Mouse (Mus musculus): ENCODE results near the gene Adra1d. TPM values are rescaled to one million over a fixed set of nuclear protein-coding genes. Genes with fewer than 3 reads are reported as not detected.
A peak's percentile ranks its signal among the peaks of the same experiment; 100 is the strongest.

Adra1d gene
- total RNA-seq (2021), result 10 to 100 TPM; 17.4 to 20.5 TPM

DNA sequence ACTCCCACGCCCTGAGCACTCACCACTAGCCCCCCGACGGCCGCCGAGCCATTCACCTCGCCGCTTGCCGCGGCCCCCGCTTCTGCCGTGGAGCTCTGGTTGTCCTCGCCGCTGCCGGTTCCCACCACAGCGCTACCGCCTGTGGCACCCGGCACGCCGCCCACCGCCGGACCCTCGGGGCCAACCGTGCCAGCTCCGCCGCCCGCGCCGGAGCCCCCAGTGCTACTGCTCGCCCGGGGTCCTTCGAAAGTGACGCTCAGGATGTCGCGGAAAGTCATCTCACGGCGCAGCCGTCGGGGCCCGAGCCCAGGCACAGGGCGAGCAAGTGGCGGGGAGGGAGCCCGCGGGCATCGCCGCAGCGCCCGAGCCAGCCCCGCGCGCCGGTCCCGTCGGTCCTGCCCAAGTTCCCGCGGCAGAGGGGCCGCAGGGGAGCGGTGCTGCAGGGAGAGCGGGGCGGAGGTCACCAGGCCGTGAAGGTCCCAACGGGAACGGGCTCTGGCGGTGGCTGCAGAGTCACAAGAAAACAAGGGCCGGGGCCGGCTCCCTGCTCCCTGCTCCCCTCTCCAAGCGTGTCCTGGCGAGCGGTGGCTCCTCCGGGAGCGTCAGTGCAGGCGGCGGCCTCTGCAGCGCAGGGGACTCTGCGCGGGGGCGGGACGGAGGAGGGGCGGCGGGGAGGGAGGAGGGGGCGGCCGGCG lies at the start of gene Adra1d:
Gene Adra1d (minus strand): TSS at position 393 of the 695 bp plus-strand sequence.
- intact Hi-C loops (cut with DNase I), result loop anchor here (2.0 to 5.0 kb wide), 3 partner anchors 100 to 251 kb away; no protein-coding TSS in a partner anchor
- peak in 1 of 2 experiments; percentile 62 for DNase-seq (ENCODE audit: extremely low spot score in 1 of 2, low spot score in 2 of 2)

DNA sequence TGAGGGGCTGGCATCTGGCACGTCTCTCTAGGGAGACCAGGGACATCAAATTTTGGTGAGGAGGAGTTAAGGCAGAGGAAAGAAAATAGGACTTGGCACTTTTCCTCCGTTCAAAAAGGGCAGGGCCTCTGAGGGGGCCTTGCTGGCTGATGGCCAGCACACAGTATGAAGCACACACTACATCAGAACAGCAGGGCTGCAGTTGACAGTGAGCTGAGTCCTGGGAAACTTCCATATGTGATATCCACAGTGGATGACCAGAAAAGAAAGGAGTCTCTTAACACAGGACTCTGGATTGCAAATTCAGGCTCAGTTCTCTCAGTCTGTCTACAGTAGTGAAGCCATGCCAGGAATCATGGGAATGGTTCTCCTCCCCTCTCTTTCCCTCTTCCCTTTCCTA lies 39.8 kb upstream of the Adra1d start:
- no peak for DNase-seq (ENCODE audit: extremely low spot score in 1 of 2, low spot score in 2 of 2)
- intact Hi-C loops (cut with DNase I), result no loop called here

DNA sequence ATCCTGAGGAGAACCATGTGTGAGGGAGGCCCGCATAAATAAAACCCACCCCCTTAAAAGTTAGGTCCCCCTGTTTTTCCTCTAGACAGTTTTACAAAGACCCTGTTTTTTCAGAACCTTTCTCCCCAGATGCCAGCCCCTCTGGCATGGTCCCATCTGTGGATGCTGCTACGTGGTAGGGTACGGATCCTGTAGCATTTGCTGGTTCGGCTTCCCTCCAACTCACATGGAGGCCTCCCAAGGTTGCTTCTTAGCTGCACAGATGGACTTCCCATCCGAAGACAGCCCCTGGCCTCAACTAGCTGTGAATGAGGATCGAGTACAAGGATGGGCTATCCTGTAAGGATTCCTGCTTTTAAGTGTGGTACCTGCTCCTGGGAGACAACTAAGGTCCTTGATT lies 32.8 kb upstream of the Adra1d start:
- intact Hi-C loops (cut with DNase I), result no loop called here
- no peak for DNase-seq (ENCODE audit: extremely low spot score in 1 of 2, low spot score in 2 of 2)

DNA sequence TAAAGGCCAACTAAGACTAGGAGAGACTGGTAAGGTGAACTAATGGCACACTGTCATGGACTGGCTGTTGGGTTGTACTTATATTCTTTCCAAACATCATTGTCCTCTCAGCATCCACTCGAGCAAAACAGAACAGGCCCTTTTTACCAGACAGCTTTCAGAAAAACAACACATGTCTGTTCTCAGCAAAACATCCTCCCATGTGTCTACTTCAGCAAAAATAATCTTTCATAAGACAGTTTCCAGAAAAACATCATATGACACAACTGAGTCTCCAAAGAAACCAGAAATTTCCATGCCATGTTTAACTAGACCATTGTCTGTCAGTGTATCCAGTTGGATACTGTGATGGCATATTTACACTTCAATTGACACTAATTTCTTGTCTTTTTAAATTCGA lies 25.4 kb upstream of the Adra1d start:
- no peak for DNase-seq (ENCODE audit: extremely low spot score in 1 of 2, low spot score in 2 of 2)
- intact Hi-C loops (cut with DNase I), result no loop called here

DNA sequence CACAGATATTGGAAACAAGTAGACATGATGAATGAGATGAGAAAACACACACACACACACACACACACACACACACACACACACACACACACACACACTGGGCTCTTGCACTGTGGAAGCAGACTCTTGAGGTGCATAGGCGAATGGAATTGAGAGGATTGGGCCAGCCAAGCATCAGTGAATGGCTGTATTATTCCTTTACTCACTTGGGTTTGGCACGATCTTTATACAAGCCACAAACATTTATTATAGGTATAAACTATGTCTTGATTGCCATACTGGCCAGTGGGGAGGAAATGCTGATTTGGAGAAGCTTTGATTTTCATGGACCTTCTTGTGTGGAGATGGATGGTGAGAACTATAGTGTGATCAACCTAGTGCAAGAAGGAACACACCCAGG lies 19.4 kb upstream of the Adra1d start:
- intact Hi-C loops (cut with DNase I), result no loop called here
- no peak for DNase-seq (ENCODE audit: extremely low spot score in 1 of 2, low spot score in 2 of 2)

DNA sequence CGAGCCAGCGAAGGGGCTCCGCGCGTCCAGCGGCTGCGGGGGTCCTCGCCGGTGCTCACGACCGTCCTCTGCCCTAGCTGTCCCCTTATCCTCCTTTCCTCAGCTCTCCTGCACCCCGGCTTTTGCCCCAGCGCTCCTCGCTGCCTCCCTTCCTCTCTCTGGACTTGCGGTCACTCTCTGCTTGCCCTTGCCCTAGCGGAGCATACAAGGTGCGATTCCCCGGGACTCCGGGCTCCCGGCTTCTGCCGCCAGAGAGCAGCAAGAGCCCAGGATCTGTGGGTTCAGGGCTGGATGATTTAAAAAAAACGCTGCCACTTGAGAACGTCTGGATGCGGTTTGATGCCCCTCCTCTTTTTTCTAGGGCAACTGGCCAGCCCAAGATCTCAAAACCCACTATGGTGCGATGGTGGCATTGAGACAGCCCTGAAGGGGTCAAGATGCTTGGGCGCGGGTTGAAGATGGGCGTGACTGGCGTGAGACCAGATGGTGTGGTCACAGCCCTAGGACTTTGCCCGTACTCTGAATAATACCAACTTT lies 571 bp upstream of the Adra1d start:
- intact Hi-C loops (cut with DNase I), result loop anchor here (2.0 to 5.0 kb wide), 3 partner anchors 100 to 250 kb away; no protein-coding TSS in a partner anchor
- peak; percentile 49 to 75 for DNase-seq (ENCODE audit: extremely low spot score in 1 of 2, low spot score in 2 of 2)

DNA sequence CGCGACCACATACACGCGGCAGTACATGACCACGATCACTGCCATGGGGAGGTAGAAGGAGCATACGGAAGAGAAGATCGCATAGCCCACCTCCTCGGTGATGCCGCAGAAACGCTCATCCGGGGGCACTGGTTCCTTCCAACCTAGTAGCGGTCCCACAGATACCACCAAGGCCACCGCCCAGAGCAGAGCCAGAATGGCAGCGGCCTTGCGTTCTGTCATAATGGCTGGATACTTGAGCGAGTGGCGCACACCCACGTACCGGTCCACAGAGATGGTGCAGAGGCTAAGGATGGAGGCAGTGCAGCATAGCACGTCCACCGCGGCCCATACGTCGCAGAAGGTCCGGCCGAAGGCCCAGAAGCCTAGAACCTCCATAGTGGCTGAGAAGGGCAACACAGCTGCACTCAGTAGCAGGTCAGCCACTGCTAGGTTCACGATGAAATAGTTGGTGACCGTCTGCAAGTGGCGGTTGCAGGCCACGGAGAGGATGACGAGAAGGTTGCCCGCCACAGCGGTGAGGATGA lies 676 bp downstream of the Adra1d start:
- intact Hi-C loops (cut with DNase I), result loop anchor here (5.0 kb wide), 1 partner anchor 101 kb away; no protein-coding TSS in a partner anchor

DNA sequence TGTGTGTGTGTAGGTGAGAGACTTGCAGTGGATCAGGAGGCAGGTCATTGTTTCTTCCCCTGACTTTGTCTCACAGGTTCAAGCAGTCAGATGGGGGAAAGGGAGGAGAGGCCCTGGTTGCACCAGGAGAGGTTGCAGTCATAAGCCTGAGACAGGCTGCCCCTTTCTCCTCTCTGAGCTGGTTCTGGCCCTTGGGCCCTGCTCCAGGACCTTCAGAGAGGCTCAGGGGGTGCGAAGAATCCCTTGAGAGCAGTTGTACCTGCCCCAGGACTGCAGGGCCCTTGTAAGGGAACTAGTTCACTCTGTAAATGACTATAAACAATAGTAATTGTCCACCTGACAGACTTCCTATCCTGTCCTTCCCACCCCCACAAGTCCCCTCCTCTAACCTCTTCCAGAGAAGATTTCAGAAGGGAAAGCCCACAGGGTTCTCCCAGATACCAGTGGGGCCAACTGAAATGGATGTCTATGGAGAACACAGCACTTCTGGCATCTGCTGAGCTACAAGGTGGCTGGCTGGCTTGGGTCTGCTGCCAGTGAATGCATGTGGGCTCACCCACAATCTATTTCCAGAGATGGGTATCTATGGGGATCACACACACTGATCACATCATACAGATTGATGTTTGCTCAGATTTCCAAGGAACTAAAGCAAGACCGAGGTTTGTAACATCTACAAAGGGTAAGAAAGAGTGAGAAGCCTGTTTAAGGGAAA lies 1.7 kb downstream of the Adra1d start:
- intact Hi-C loops (cut with DNase I), result loop anchor here (5.0 kb wide), 1 partner anchor 102 kb away; no protein-coding TSS in a partner anchor
- DNase-seq (ENCODE audit: extremely low spot score in 1 of 2, low spot score in 2 of 2), result no peak

More for the DNA sequence above, 676 bp downstream of the Adra1d start:
- no peak for DNase-seq (ENCODE audit: extremely low spot score in 1 of 2, low spot score in 2 of 2)

DNA sequence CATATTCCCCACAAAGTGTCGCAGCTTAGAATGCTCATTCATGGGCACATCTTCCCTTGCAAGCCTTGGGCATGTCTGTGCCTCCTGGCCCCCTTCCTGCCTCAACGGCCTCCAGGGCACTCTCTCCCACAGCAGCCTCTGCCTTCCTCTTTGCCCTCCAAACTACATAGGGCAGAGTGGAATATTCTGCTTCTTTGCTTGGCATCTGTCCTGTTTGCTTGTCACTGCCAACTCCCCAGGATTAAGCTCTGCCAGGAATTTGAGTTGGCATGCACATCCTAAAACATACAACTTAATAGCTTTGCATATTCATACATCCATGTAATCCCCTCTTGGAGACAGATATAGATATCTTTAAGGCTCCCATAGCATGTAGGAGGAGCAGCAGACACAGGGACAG lies 4.2 kb downstream of the Adra1d start:
- intact Hi-C loops (cut with DNase I), result no loop called here
- DNase-seq (ENCODE audit: extremely low spot score in 1 of 2, low spot score in 2 of 2), result no peak

DNA sequence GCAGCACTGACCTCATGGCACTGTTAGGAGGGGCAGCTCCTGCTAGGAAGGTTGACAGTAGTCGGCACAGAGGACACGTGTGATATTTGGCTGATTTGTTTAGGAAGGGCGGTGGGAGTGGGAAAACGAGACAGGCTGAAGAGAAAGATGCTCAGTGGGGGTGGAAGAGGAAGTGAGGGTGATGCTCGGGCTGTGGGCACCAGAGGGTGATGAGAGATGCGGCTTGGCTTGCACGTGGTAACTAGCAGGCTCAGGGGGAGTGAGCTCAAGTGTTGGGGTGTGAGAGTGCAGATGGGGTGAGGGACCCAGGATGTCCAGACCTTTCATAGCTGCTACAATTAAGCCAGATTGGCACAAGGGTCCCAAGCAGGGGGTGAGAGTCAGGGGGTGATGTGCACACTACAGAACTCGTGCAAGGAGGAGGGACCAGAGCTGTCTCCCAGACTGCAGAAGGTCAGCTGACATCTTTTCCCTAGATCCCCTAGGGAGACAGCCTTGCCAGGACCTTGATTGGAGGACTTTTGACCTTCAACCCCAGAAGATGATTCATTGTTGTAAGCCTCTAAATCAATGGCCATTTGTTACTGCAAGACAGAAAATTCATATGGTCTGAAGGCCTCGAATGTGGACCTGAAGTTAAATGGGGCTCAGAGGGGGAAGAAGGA lies 9.2 kb downstream of the Adra1d start:
- DNase-seq (ENCODE audit: extremely low spot score in 1 of 2, low spot score in 2 of 2), result no peak
- intact Hi-C loops (cut with DNase I), result loop anchor here (5.0 kb wide), 1 partner anchor 404 kb away; no protein-coding TSS in a partner anchor

DNA sequence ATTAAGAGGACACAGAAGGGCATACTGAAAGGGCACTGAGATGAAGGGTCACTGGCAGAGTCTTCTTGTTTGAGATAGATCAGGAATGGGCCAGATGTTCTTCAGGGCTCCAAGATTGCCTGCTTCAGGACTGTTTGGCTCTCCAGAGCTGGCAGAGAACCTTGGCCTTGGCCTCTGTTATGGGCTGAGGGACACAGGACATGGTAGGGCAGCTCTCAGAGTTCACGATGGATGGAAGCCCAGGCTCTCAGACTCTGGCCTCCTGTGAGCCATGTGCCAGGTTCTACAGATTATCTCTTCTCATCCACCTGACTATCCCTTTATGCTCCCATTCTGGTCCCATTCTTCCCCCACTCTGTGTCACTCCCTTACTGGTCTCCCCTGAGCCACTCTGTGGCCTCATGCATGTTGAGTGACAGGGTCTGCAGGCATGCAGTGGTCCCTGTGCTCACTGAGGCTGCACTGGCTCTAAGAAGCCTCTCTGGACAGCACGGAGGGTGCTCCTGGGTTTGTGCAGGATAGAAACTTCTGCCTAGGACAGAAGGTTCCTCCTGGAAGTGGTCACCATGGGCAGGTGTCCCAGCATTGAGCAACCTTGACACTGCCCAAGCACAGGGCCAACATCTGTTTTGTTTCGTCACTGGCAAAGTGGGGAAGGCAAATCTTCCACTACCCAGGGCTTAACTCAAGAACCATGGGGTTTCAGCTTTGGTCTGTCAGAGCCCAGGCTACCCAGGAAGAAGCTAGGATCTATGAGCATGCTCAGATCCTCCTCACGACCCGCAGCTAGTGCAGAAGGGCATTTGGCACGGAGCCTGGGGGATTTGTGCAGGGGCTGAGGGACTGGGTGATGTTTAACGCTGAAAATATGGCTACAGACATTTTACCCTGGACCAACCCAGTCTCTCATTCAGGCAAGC lies 10.1 kb downstream of the Adra1d start:
- no peak for DNase-seq (ENCODE audit: extremely low spot score in 1 of 2, low spot score in 2 of 2)
- intact Hi-C loops (cut with DNase I), result loop anchor here (5.0 kb wide), 1 partner anchor 405 kb away; no protein-coding TSS in a partner anchor

DNA sequence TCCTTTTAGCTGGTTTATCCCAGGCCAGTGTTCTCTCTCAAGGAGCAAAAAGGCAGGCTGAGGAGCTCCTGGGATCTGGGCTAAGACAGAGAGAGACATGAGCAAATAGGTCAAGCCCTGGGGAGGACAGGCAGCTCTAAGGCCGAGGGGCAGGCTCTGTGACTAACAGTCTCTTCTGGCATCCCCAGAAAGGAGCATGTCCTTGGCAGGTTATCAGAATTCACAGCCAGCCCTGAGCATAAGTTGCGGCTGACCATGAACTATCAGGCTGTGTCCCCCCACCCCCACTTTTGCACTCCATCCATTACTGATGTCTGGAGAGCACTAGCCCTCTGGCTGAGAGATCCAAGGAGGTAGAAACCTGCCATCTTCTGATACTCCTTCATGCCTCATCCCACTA lies 11.2 kb downstream of the Adra1d start:
- intact Hi-C loops (cut with DNase I), result loop anchor here (5.0 kb wide), 1 partner anchor 406 kb away; no protein-coding TSS in a partner anchor
- DNase-seq (ENCODE audit: extremely low spot score in 1 of 2, low spot score in 2 of 2), result no peak

DNA sequence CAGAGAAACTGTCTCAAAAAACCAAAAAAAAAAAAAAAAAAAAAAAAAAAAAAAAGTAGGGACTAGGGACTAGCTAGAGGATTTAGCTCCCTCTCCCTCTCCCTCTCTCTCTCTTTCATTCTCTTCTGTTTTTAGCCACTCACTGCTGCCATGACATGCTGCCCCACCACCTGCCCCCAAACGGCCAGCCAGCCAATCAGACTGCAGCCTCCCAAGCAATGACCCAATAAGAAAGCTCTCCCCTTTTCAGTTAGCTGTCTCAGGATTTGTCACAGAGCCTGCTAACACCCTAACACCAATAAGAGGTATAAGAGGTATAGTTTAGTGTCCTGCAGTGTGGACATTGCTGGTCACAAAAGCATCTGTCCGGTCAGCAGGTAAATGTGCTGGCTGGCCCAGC lies 11.6 kb downstream of the Adra1d start:
- intact Hi-C loops (cut with DNase I), result loop anchor here (5.0 kb wide), 1 partner anchor 407 kb away; no protein-coding TSS in a partner anchor
- no peak for DNase-seq (ENCODE audit: extremely low spot score in 1 of 2, low spot score in 2 of 2)

DNA sequence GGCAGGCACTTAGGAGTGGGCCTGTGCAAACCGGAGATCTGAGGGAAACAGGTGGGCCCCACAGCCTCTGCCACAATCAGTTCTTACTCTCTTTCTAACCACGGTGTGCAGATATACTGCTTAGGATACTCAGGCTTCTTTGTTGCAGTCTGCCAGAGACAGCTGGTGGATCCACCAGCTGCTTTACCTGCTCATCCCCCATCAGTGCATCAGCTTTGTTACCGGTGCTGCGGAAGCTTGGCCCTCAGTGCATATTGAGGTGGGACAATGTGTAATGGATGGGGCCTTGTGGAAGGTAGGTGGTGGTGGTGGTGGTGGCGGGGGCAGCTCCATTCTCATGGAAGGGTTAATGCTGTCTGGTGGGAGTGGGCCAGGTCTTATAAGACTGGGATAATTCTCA lies 13.0 kb downstream of the Adra1d start:
- DNase-seq (ENCODE audit: extremely low spot score in 1 of 2, low spot score in 2 of 2), result no peak
- intact Hi-C loops (cut with DNase I), result loop anchor here (5.0 kb wide), 2 partner anchors 223 to 263 kb away; no protein-coding TSS in a partner anchor

DNA sequence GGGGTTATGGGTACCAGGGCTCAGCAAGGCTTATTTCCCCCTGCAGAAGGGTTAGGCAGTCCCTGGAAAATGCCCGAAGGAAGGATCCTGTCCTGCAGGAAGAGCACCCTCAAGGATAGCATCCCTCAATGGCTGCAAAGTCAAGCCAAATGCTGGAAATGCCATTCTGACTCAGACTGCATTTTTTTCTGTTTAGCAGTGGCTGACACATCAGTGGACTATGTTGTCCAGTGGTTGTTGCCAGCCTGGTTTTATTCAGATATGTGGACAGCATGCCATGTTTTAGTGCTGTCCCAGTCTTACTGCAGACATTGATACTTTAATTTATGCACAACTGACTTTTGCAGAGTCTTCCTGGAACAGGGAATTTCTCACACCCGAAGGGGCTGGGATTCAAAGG lies 13.8 kb downstream of the Adra1d start:
- intact Hi-C loops (cut with DNase I), result loop anchor here (5.0 kb wide), 2 partner anchors 224 to 264 kb away; no protein-coding TSS in a partner anchor
- no peak for DNase-seq (ENCODE audit: extremely low spot score in 1 of 2, low spot score in 2 of 2)

DNA sequence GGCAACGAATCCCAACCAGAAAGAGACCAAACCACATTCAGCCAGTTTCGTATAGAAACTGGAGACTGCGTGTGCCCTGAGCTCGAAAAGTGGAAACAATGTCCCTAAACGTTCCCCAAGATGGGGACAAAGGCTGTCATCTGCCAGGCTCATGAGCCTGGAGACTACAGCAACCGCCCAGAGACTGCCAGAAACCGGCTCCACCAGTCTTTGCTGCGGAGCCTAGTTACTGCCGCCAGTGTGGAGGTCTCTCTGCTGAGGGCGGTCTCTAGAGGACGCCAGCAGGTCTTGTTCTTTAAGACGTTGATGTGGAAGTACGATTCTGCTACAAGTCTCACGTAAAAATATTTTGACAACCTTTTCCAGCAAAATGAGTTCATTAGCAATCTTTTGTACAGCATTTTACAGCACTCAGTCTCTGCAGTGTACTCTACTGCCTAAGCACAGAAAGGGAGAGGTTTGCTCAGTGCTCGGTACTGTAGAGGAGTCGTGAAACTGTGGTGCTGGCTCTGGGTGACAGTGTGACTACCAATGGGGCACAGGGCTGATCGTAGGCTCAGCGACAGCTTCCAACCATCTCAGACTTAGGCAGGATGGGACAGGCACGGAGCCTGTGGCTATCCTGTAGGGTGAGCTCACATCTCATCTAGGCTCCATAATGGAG lies 15.2 kb downstream of the Adra1d start:
- intact Hi-C loops (cut with DNase I), result loop anchor here (5.0 kb wide), 2 partner anchors 225 to 265 kb away; no protein-coding TSS in a partner anchor
- DNase-seq (ENCODE audit: extremely low spot score in 1 of 2, low spot score in 2 of 2), result no peak

DNA sequence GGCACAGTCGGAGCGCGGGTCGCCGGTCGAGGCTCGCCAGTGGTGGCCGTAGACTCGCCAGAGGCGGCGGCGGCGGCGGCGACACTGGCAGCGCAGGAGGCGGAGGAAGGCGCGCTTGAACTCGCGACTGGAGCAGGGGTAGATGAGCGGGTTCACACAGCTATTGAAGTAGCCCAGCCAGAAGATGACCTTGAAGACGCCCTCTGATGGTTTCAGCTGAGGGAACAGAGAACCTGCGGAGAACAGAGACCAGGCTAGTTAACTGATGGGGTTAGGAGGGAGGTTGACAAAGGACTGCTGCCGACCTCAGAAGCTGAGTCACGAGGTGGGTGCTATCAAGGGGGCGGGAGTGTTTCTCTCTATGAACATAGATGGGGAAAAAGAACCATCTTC lies 15.8 kb downstream of the Adra1d start:
- no peak for DNase-seq (ENCODE audit: extremely low spot score in 1 of 2, low spot score in 2 of 2)
- intact Hi-C loops (cut with DNase I), result loop anchor here (5.0 kb wide), 2 partner anchors 226 to 266 kb away; no protein-coding TSS in a partner anchor

Measured in left cerebral cortex, postnatal 10 days (tissue).